Mouse (Mus musculus): ENCODE measurements at regions not wholly inside any gene's neighbourhood (a gene's known extent, or its start where the extent isn't known, plus 50 kb on each side); places are given as distances from the start of the nearest gene placed in this dataset.
"Not testable (repeated sequence)": the region's sequence is repeated elsewhere in the genome, so short reads cannot be mapped to it uniquely, and the experiment has no call there.

- no peaks in the 10 kb centered on the region for H3K36me3 ChIP-seq (ENCODE audit: control insufficient read depth, insufficient read depth)
- no peak overlapping the region for H3K4me3 ChIP-seq (ENCODE audit: insufficient read depth, poor library complexity, severe bottlenecking)
- H3ac ChIP-seq (ENCODE audit: control insufficient read depth, insufficient read length, low read depth), result no peak overlapping the region
- TF ChIP-seq MYOG (IDR thresholded peaks at IDR 0.05; ENCODE audit: control insufficient read depth, extremely low read depth, insufficient read length) (no peak), CTCF (IDR thresholded peaks at IDR 0.05; ENCODE audit: control insufficient read depth, insufficient read depth, insufficient read length) (no peak), MAX (IDR thresholded peaks at IDR 0.05) (no peak), CEBPB (IDR thresholded peaks at IDR 0.05; ENCODE audit: low read depth) (no peak), MYOD1 (IDR thresholded peaks at IDR 0.05; ENCODE audit: control insufficient read depth, insufficient read length, low read depth) (no peak)
- no peaks in the 10 kb centered on the region for H3K27me3 ChIP-seq (ENCODE audit: control insufficient read depth, insufficient read depth, insufficient read length)
- no peaks in the 10 kb centered on the region for H3K79me2 ChIP-seq (ENCODE audit: control insufficient read depth, insufficient read depth)
- no peaks in the 10 kb centered on the region for H3K79me3 ChIP-seq (ENCODE audit: low read depth)
Observed at GRCm38 (mm10) chr14:58306832-58307521, 236.6 kb downstream of the Fgf9 start.

GRCm38 (mm10) chr14:58300411-58300887, 230.1 kb downstream of the Fgf9 start:
- no peak for TF ChIP-seq CTCF (IDR thresholded peaks at IDR 0.05; ENCODE audit: control insufficient read depth, insufficient read depth, insufficient read length)
- TF ChIP-seq CEBPB (IDR thresholded peaks at IDR 0.05; ENCODE audit: low read depth), result no peak
- no peak for TF ChIP-seq MYOG (IDR thresholded peaks at IDR 0.05; ENCODE audit: control insufficient read depth, extremely low read depth, insufficient read length)
- TF ChIP-seq USF1 (IDR thresholded peaks at IDR 0.05; ENCODE audit: low read depth), result no peak
- no peak for TF ChIP-seq MAX (IDR thresholded peaks at IDR 0.05)
- no peak for TF ChIP-seq FOSL1 (IDR thresholded peaks at IDR 0.05; ENCODE audit: insufficient read depth, low read length, poor library complexity, severe bottlenecking)
- no peak for TF ChIP-seq MYOD1 (IDR thresholded peaks at IDR 0.05; ENCODE audit: control insufficient read depth, insufficient read length, low read depth)
- no peak overlapping the region for H3ac ChIP-seq (ENCODE audit: control insufficient read depth, insufficient read length, low read depth)
- H3K79me3 ChIP-seq (ENCODE audit: low read depth), result no peaks in the 10 kb centered on the region
- no peak overlapping the region for H3K4me3 ChIP-seq (ENCODE audit: insufficient read depth, poor library complexity, severe bottlenecking)
- no peaks in the 10 kb centered on the region for H3K36me3 ChIP-seq (ENCODE audit: control insufficient read depth, insufficient read depth)
- no peaks in the 10 kb centered on the region for H3K27me3 ChIP-seq (ENCODE audit: control insufficient read depth, insufficient read depth, insufficient read length)
- H3K79me2 ChIP-seq (ENCODE audit: control insufficient read depth, insufficient read depth), result no peaks in the 10 kb centered on the region

GRCm38 (mm10) chr14:58286007-58286525, 215.7 kb downstream of the Fgf9 start:
- no peaks in the 10 kb centered on the region for H3K79me3 ChIP-seq (ENCODE audit: low read depth)
- no peaks in the 10 kb centered on the region for H3K79me2 ChIP-seq (ENCODE audit: control insufficient read depth, insufficient read depth)
- TF ChIP-seq FOSL1 (IDR thresholded peaks at IDR 0.05; ENCODE audit: insufficient read depth, low read length, poor library complexity, severe bottlenecking), result no peak
- no peak for TF ChIP-seq MAX (IDR thresholded peaks at IDR 0.05)
- TF ChIP-seq MYOD1 (IDR thresholded peaks at IDR 0.05; ENCODE audit: control insufficient read depth, insufficient read length, low read depth), result no peak
- TF ChIP-seq MYOG (IDR thresholded peaks at IDR 0.05; ENCODE audit: control insufficient read depth, extremely low read depth, insufficient read length), result no peak
- TF ChIP-seq USF1 (IDR thresholded peaks at IDR 0.05; ENCODE audit: low read depth), result no peak
- TF ChIP-seq CEBPB (IDR thresholded peaks at IDR 0.05; ENCODE audit: low read depth), result no peak
- TF ChIP-seq CTCF (IDR thresholded peaks at IDR 0.05; ENCODE audit: control insufficient read depth, insufficient read depth, insufficient read length), result no peak
- H3K4me3 ChIP-seq (ENCODE audit: insufficient read depth, poor library complexity, severe bottlenecking), result no peak overlapping the region
- no peak overlapping the region for H3ac ChIP-seq (ENCODE audit: control insufficient read depth, insufficient read length, low read depth)
- no peaks in the 10 kb centered on the region for H3K27me3 ChIP-seq (ENCODE audit: control insufficient read depth, insufficient read depth, insufficient read length)
- H3K36me3 ChIP-seq (ENCODE audit: control insufficient read depth, insufficient read depth), result no peaks in the 10 kb centered on the region

GRCm38 (mm10) chr14:58282708-58283290, 212.5 kb downstream of the Fgf9 start:
- Histone ChIP-seq H3K79me3 (ENCODE audit: low read depth) (no peaks in the 10 kb centered on the region), H3K36me3 (ENCODE audit: control insufficient read depth, insufficient read depth) (no peaks in the 10 kb centered on the region), H3K79me2 (ENCODE audit: control insufficient read depth, insufficient read depth) (no peaks in the 10 kb centered on the region), H3K4me3 (ENCODE audit: insufficient read depth, poor library complexity, severe bottlenecking) (no peak overlapping the region), H3K27me3 (ENCODE audit: control insufficient read depth, insufficient read depth, insufficient read length) (no peaks in the 10 kb centered on the region), H3ac (ENCODE audit: control insufficient read depth, insufficient read length, low read depth) (no peak overlapping the region)
- TF ChIP-seq CEBPB (IDR thresholded peaks at IDR 0.05; ENCODE audit: low read depth), result no peak
- no peak for TF ChIP-seq MYOD1 (IDR thresholded peaks at IDR 0.05; ENCODE audit: control insufficient read depth, insufficient read length, low read depth)
- no peak for TF ChIP-seq USF1 (IDR thresholded peaks at IDR 0.05; ENCODE audit: low read depth)
- TF ChIP-seq CTCF (IDR thresholded peaks at IDR 0.05; ENCODE audit: control insufficient read depth, insufficient read depth, insufficient read length), result no peak
- no peak for TF ChIP-seq MAX (IDR thresholded peaks at IDR 0.05)
- no peak for TF ChIP-seq FOSL1 (IDR thresholded peaks at IDR 0.05; ENCODE audit: insufficient read depth, low read length, poor library complexity, severe bottlenecking)
- TF ChIP-seq MYOG (IDR thresholded peaks at IDR 0.05; ENCODE audit: control insufficient read depth, extremely low read depth, insufficient read length), result no peak

- Histone ChIP-seq H3K79me2 (ENCODE audit: control insufficient read depth, insufficient read depth) (no peaks in the 10 kb centered on the region), H3K27me3 (ENCODE audit: control insufficient read depth, insufficient read depth, insufficient read length) (no peaks in the 10 kb centered on the region), H3ac (ENCODE audit: control insufficient read depth, insufficient read length, low read depth) (no peak overlapping the region), H3K4me3 (ENCODE audit: insufficient read depth, poor library complexity, severe bottlenecking) (no peak overlapping the region), H3K79me3 (ENCODE audit: low read depth) (no peaks in the 10 kb centered on the region), H3K36me3 (ENCODE audit: control insufficient read depth, insufficient read depth) (no peaks in the 10 kb centered on the region)
- no peak for TF ChIP-seq MYOG (IDR thresholded peaks at IDR 0.05; ENCODE audit: control insufficient read depth, extremely low read depth, insufficient read length)
- no peak for TF ChIP-seq MYOD1 (IDR thresholded peaks at IDR 0.05; ENCODE audit: control insufficient read depth, insufficient read length, low read depth)
Observed at GRCm38 (mm10) chr14:58282264-58282663, 211.9 kb downstream of the Fgf9 start.

- H3K79me2 ChIP-seq (ENCODE audit: control insufficient read depth, insufficient read depth); H3K4me3 ChIP-seq (ENCODE audit: insufficient read depth, poor library complexity, severe bottlenecking); H3K79me3 ChIP-seq (ENCODE audit: low read depth); H3K36me3 ChIP-seq (ENCODE audit: control insufficient read depth, insufficient read depth); H3K27me3 ChIP-seq (ENCODE audit: control insufficient read depth, insufficient read depth, insufficient read length); H3ac ChIP-seq (ENCODE audit: control insufficient read depth, insufficient read length, low read depth): not testable (repeated sequence)
Observed at GRCm38 (mm10) chr14:58274440-58274839, 204.1 kb downstream of the Fgf9 start.

Data from C2C12 (cell line).